Mouse (Mus musculus) E14TG2a.4 (cell line): ENCODE measurements around the gene Asb15.
A peak's percentile ranks its signal among the peaks of the same experiment; 100 is the strongest.

Experiments
- H3K27me3 ChIP-seq: 2 replicates; pipeline ENCODE4 v1.6.1; 2014; ENCODE audit warnings: low read length, control low read depth; ENCODE audit not compliant: insufficient read depth
- H3K36me3 ChIP-seq: 2 replicates; pipeline ENCODE4 v1.6.1; 2014; ENCODE audit warnings: low read length, control low read depth; ENCODE audit not compliant: insufficient read depth
- H3K4me1 ChIP-seq: replicated peaks from 2 replicates; pipeline ENCODE4 v1.6.1; 2014; ENCODE audit warnings: low read depth, low read length, control low read depth
- H3K4me3 ChIP-seq: replicated peaks from 2 replicates; pipeline ENCODE4 v1.5.1; 2014; ENCODE audit warnings: mild to moderate bottlenecking, low read length
- H3K9me3 ChIP-seq: 2 replicates; pipeline ENCODE4 v1.6.1; 2014; ENCODE audit warnings: low read length, control low read depth
- CTCF ChIP-seq: conservative IDR thresholded peaks from 2 replicates; pipeline ENCODE4 v1.5.1; 2014; ENCODE audit warnings: low read length
- NANOG ChIP-seq: IDR thresholded peaks from 2 replicates; pipeline ENCODE4 v1.6.1; 2014; ENCODE audit warnings: borderline replicate concordance, low read length, mixed read lengths
- POU5F1 ChIP-seq: IDR thresholded peaks from 2 replicates; pipeline ENCODE4 v1.6.1; 2014; ENCODE audit warnings: low read length, borderline replicate concordance

Asb15 gene

DNA sequence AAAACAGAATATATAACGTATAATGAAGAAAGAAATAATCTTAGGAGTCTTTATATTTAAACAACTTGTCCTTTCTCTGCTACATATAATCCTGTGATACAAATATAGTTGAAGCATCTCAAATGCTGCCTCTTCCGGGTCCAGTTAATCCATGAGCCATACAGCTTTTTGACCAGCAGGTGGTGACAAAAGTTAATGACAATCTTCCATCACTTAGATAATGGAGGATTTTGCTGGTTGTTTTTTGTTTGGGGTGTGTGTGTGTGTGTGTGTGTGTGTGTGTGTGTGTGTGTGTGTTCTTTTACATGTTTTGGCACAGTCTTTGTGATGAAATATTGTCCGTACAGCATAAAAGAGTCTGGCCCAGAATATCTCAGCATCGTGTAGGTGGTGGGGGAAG lies 2.2 kb downstream of the Asb15 start:
- Histone ChIP-seq H3K4me3 (no peak overlapping the region), H3K4me1 (peaks cover 19% of the 10 kb centered on the region), H3K36me3 (0 out of 2 replicates have a peak, but pooled peaks cover 6% of the 10 kb centered on the region), H3K27me3 (no peaks in the 10 kb centered on the region), H3K9me3 (no peaks in the 10 kb centered on the region)
- TF ChIP-seq CTCF (peak; percentile 48), NANOG (no peak), POU5F1 (no peak)

DNA sequence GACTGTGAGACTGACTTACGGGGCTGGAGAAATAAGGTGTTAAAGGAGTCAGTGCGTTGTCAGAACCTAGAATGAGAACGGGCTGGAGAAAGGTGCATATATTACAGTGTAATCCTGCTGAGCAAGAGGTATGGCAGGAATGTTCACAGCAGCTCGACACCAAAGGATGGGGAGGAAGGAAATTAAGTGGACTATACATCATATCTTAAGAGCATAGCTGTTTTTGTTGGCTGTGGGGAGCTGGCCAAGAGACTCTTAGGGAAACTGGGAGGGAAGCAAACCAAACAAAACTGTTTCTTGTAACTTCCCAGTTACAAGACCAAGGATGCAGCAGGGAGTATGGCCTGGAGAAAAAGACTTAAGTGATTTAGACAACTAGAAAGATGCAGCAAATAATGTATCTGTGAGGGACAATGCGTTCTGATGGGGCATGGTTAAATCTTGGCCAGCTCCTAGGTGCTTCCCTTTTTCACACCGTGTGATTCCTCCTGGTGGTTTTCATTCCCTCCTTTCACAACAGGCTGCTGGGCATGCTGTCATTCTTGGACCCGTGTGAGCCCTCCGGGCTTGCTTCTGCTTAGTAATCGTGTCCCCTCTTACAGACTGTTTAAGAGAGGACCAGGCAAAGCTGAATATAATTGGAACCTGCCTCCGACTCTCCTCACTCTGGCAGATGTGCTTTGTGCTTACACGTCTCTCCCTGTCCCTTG lies 2.9 kb downstream of the Asb15 start:
- Histone ChIP-seq H3K4me3 (no peak overlapping the region), H3K36me3 (0 out of 2 replicates have a peak, but pooled peaks cover under 1% of the 10 kb centered on the region), H3K9me3 (no peaks in the 10 kb centered on the region), H3K4me1 (peaks cover 17% of the 10 kb centered on the region), H3K27me3 (no peaks in the 10 kb centered on the region)
- TF ChIP-seq CTCF = no peak
- TF ChIP-seq NANOG = no peak
- TF ChIP-seq POU5F1 = no peak

DNA sequence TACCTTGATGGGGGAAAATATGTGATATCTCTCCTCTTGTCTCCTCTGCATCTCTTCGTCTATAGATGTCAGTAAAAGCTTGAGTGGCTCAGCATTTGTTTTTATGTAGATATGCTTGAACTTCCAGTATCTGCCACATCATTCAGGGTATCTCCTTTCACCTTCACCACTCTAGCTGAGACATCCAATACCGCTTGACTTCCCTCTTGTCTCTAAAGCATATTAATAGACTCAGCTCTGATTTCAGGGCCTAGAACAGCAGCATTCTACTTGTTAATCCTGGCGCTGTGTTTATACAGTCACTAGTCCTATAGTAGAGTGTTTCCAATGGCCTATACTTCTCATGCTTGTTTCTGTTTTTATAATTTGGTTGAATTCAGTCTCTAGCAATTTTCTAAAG lies 4.9 kb downstream of the Asb15 start:
- TF ChIP-seq NANOG (no peak), CTCF (no peak), POU5F1 (no peak)
- Histone ChIP-seq H3K4me1 (peaks cover 7% of the 10 kb centered on the region), H3K4me3 (no peak overlapping the region), H3K36me3 (no peaks in the 10 kb centered on the region), H3K27me3 (no peaks in the 10 kb centered on the region), H3K9me3 (no peaks in the 10 kb centered on the region)

DNA sequence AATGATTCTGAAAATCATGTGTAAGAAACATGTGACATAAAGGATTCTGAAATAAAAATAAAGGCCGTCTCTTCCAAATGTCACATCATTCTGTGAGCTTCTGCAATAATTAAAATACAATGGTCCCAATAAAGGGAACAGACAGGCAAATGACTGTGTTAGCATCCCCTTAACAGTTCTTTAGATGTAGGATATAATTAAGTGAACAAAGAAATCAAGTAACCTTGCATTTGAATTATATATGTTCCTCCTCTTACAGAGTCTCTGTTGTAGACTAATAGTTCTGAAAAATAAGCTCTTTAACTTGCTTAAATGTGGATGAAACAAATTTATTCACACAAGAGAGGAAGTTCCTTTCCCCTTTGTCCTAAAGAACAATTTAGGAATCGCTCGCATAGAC lies 10.5 kb downstream of the Asb15 start:
- H3K4me3 ChIP-seq = no peak overlapping the region
- no peaks in the 10 kb centered on the region for H3K9me3 ChIP-seq
- no peaks in the 10 kb centered on the region for H3K36me3 ChIP-seq
- H3K27me3 ChIP-seq = no peaks in the 10 kb centered on the region
- TF ChIP-seq CTCF (no peak), NANOG (no peak), POU5F1 (no peak)
- H3K4me1 ChIP-seq = no peaks in the 10 kb centered on the region

DNA sequence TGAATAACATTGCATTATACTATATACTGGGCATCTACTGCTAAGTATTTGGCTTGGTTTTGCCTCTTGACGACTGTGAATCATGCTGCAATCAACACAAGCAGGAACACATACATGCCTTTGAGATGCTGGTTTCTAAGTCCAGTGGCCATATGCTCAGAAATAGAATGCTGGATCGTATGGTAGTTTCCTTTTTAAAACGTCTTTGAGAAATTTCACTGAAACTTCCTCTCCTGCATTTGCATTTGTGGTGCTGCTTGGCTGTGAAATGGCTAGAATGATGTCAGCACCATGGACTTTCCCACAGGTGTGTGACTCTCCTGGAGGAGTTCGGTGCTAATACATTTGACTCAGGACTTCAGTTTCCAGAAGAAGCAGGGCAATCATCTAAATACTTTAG lies 12.2 kb downstream of the Asb15 start:
- TF ChIP-seq CTCF (no peak), POU5F1 (no peak), NANOG (no peak)

DNA sequence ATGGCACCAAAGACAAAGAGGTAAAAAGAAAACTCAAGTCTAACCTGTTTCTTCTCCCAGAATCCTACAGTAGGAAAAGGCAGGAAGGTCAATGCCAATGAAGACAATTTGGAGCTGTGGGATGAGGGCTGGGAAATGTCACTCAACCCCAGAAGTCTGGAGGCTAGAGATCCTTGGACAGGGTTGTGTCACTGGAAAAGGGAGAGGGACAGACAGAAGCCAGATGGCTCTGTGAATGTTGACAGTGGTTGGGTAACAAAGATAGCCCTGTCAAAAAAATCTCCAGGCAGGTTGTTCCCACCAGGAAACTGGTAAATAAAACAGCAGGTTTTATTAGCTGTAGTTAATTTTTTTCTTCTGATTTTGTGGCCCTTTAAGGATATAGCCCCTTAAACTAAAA lies 14.4 kb downstream of the Asb15 start:
- Histone ChIP-seq H3K36me3 (no peaks in the 10 kb centered on the region), H3K9me3 (no peaks in the 10 kb centered on the region), H3K27me3 (no peaks in the 10 kb centered on the region), H3K4me1 (no peaks in the 10 kb centered on the region), H3K4me3 (no peak overlapping the region)
- no peak for TF ChIP-seq CTCF
- no peak for TF ChIP-seq NANOG

More for the DNA sequence above, 12.2 kb downstream of the Asb15 start:
- H3K4me3 ChIP-seq = no peak overlapping the region
- no peaks in the 10 kb centered on the region for H3K9me3 ChIP-seq
- no peaks in the 10 kb centered on the region for H3K36me3 ChIP-seq
- H3K4me1 ChIP-seq = no peaks in the 10 kb centered on the region
- H3K27me3 ChIP-seq = no peaks in the 10 kb centered on the region

DNA sequence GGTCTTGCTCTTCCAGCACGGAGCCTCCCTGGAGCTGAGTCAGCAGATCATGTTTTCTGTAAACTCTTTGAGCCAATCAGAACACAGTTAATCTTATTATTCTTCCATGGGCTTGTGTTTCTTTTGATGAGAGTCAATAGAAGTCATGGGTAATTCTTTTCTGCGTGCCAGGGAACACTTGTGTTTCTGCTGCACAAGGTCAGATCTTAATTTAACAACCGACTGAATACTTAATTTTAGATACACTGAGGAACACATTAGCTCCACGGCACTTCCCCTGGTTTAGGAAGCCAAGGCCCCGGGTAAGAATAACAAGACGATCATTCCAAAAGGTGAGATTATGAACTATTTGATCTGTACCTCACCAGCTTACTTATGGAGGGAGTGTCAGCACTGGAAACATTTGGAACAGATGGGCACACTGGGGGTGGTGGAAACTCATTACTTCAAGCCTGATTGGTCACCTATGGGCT lies 15.2 kb downstream of the Asb15 start:
- H3K36me3 ChIP-seq = no peaks in the 10 kb centered on the region
- TF ChIP-seq CTCF = no peak
- no peak for TF ChIP-seq POU5F1
- TF ChIP-seq NANOG = no peak
- H3K9me3 ChIP-seq = no peaks in the 10 kb centered on the region
- H3K4me3 ChIP-seq = no peak overlapping the region
- H3K4me1 ChIP-seq = no peaks in the 10 kb centered on the region
- H3K27me3 ChIP-seq = no peaks in the 10 kb centered on the region

DNA sequence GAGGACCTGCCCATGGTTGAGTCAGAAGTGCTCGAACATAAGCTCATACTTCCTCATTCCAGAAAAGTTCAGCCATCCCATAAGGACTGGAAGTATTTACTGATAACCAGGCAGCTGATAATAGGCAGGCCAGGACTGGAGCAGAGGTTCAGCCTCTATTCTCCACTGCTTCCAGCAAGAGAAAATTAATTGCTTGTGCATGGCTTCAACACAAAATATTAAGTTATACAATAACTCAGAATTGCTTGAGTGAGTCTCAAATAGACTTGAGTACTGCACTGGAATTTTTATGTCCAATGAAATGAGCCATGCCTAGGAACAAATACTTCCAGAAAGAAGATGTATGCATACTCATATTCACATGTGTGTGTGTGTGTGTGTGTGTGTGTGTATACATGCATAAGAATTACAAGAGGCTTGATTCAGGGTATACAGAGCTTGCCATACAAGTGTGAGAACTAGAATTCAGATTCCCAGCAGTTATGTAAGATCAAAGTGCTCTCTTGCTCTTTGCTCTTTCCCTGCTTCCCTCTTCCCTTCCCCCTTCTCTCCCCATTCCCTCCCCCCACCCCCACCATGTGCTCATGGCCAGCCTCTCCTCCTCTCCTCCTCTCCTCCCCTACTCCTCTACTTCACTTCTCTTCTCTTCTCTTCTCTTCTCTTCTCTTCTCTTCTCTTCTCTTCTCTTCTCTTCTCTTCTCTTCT lies 18.9 kb downstream of the Asb15 start:
- Histone ChIP-seq H3K27me3 (no peaks in the 10 kb centered on the region), H3K4me1 (no peaks in the 10 kb centered on the region), H3K4me3 (no peak overlapping the region), H3K9me3 (no peaks in the 10 kb centered on the region), H3K36me3 (no peaks in the 10 kb centered on the region)
- no peak for TF ChIP-seq CTCF
- TF ChIP-seq NANOG = no peak

DNA sequence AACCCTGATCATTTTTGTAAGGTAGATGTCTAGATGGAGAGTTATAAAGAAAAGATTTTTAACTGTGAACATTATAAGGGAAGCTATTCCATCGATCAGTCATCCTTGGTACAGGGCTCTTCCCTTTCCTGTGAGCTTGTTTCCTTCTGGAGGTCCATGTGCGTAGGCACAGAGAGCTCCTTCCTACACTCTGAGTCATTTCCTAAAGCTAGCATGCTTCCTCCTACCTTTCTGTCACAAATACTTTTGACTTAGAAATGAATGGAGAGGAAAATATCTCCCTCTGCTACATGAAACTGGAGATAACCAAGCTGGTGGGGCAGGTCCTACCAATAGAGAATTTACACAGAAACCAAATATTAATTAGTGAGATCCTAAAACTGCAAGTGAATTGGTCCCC lies 21.9 kb downstream of the Asb15 start:
- Histone ChIP-seq H3K4me3 (no peak overlapping the region), H3K27me3 (no peaks in the 10 kb centered on the region)
- TF ChIP-seq NANOG = no peak
- no peak for TF ChIP-seq CTCF
- no peak for TF ChIP-seq POU5F1

More for the DNA sequence above, 21.9 kb downstream of the Asb15 start:
- Histone ChIP-seq H3K9me3 (no peaks in the 10 kb centered on the region), H3K36me3 (no peaks in the 10 kb centered on the region), H3K4me1 (no peaks in the 10 kb centered on the region)
